ENCODE assay signal across 13 mouse cellular contexts in the genomic region with DNA sequence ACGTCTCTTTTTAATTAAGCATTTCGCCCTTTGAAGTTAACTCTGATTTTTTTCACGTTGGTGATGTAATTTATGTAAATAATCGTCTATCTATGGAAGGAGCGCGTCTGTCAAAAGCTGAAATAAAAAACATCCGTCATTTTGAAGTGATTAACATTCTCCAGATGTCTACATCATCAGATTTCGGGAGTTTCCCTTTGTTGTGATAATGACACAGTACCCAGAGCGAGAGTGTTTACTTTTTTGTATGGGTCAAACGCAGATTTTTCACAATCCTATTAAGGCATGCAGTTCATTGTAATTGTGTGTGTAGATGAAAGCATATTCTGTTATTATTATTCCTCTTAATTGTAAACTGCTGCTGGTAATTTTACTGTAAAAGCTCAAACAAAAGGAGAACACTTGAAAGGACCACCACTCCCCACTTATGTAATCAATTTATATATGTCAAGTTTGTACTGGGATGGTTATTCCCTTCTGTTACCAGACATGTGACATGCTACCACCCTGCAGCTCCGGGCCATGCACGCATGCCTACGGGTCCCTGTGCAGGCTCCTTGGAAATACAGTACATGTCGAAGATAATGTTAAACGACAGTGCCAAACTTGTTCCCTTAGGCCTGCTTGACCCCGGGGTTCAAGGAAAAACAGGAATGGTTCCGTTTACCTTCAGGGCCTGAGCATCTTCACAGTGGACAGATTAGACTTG. TPM values are rescaled to one million over a fixed set of nuclear protein-coding genes. Genes with fewer than 3 reads are reported as not detected.
DNase-seq lines count a peak whose midpoint lies in the region; ATAC-seq lines count a peak whose summit lies in the region.
"Had no signal": no experiment of that assay in that cellular context is flagged by ENCODE, and none has a peak within 500 bp of the region (broad histone marks: within the 10 kb centered on the region; RNA-seq: fewer than 3 reads in every experiment).

No protein-coding gene starts in this region.

- no peak overlapping the region for H3K4me2 ChIP-seq in neural tube, embryonic 13.5 days
- no peak overlapping the region for H3K4me2 ChIP-seq in embryonic facial prominence, embryonic 15.5 days (replicated peaks)
- H3K4me2 ChIP-seq in hindbrain, embryonic 16.5 days (ENCODE audit: low read length), result no peak overlapping the region
- H3K4me2 ChIP-seq: heart, embryonic 13.5 days; liver, embryonic 11.5 days; stomach, embryonic 15.5 days had no signal

- peaks cover 31% of the 10 kb centered on the region for H3K4me1 ChIP-seq in neural tube, embryonic 13.5 days (replicated peaks)
- peaks cover 19% of the 10 kb centered on the region for H3K4me1 ChIP-seq in embryonic facial prominence, embryonic 15.5 days
- H3K4me1 ChIP-seq in hindbrain, embryonic 16.5 days (ENCODE audit: control insufficient read depth, insufficient read depth, low read depth, low read length), result no peaks in the 10 kb centered on the region; the same call in 1 of the 2 replicates

- no peaks in the 10 kb centered on the region for H3K9me3 ChIP-seq in neural tube, embryonic 13.5 days
- no peaks in the 10 kb centered on the region for H3K9me3 ChIP-seq in embryonic facial prominence, embryonic 15.5 days (replicated peaks)
- no peaks in the 10 kb centered on the region for H3K9me3 ChIP-seq in hindbrain, embryonic 16.5 days (ENCODE audit: control insufficient read depth, low read length)
- H3K9me3 ChIP-seq: heart, embryonic 13.5 days; stomach, embryonic 15.5 days had no signal

- H3K4me3 ChIP-seq in neural tube, embryonic 13.5 days, result no peak overlapping the region
- no peak overlapping the region for H3K4me3 ChIP-seq in embryonic facial prominence, embryonic 15.5 days (replicated peaks)
- H3K4me3 ChIP-seq in hindbrain, embryonic 16.5 days (ENCODE audit: low read length), result no peak overlapping the region
- H3K4me3 ChIP-seq: heart, embryonic 13.5 days; stomach, embryonic 15.5 days had no signal

- H3K36me3 ChIP-seq in neural tube, embryonic 13.5 days, result no peaks in the 10 kb centered on the region
- H3K36me3 ChIP-seq in embryonic facial prominence, embryonic 15.5 days, result no peaks in the 10 kb centered on the region
- no peaks in the 10 kb centered on the region for H3K36me3 ChIP-seq in hindbrain, embryonic 16.5 days (ENCODE audit: control insufficient read depth, insufficient read depth, low read length)
- H3K36me3 ChIP-seq: heart, embryonic 13.5 days; stomach, embryonic 15.5 days had no signal

- H3K9ac ChIP-seq in neural tube, embryonic 13.5 days, result no peak overlapping the region
- H3K9ac ChIP-seq in embryonic facial prominence, embryonic 15.5 days, result no peak overlapping the region
- H3K9ac ChIP-seq in hindbrain, embryonic 16.5 days (ENCODE audit: low read depth, low read length), result no peak overlapping the region; the same call in 1 of the 2 replicates
- H3K9ac ChIP-seq: heart, embryonic 13.5 days; stomach, embryonic 15.5 days had no signal

- WGBS in neural tube, embryonic 13.5 days, result 49% methylated on average over 17 of the region's 17 CpGs
- WGBS in embryonic facial prominence, embryonic 15.5 days, result 15% methylated on average over 17 of the region's 17 CpGs
- 32% methylated on average over 17 of the region's 17 CpGs for WGBS in hindbrain, embryonic 16.5 days

- no peak overlapping the region for H3K27ac ChIP-seq in neural tube, embryonic 13.5 days (replicated peaks)
- H3K27ac ChIP-seq in embryonic facial prominence, embryonic 15.5 days (replicated peaks), result no peak overlapping the region
- H3K27ac ChIP-seq in hindbrain, embryonic 16.5 days (ENCODE audit: low read depth, low read length), result no peak overlapping the region
- H3K27ac ChIP-seq: heart, embryonic 13.5 days; stomach, embryonic 15.5 days had no signal

- peaks cover 24% of the 10 kb centered on the region for H3K27me3 ChIP-seq in neural tube, embryonic 13.5 days
- H3K27me3 ChIP-seq in embryonic facial prominence, embryonic 15.5 days, result peaks cover 22% of the 10 kb centered on the region
- no peaks in the 10 kb centered on the region; the same call in 1 of the 2 replicates for H3K27me3 ChIP-seq in hindbrain, embryonic 16.5 days (replicated peaks; ENCODE audit: control insufficient read depth, insufficient read depth, low read length)

- DNase-seq in neural tube, embryonic 10.5 days (ENCODE audit: extremely low spot score, low spot score), result no peak
- DNase-seq in retina, embryonic 14.5 days (ENCODE audit: low spot score), result peak; percentile 61
- DNase-seq in cerebellum, postnatal 10 days, result no peak
- no peak for DNase-seq in lung, postnatal 25 days (ENCODE audit: low spot score)
- DNase-seq in ovary, postnatal 10 days (ENCODE audit: low spot score), result no peak
- DNase-seq: gastrocnemius, postnatal 36 days; thymus, postnatal 4 days had no signal

- 0 out of 2 replicates have a peak, but pooled peaks have one; percentile 37 for ATAC-seq in neural tube, embryonic 13.5 days (ENCODE audit: low read depth)
- peak; percentile 34; the same call in 1 of the 2 replicates for ATAC-seq in embryonic facial prominence, embryonic 15.5 days (ENCODE audit: insufficient number of reproducible peaks, low FRiP score, low TSS enrichment, low read depth)
- peak; percentile 48; the same call in 1 of the 2 replicates for ATAC-seq in hindbrain, embryonic 16.5 days

RNA-seq across cellular contexts. Expression of gene Cryz, which starts 46.0 kb away (rescaled TPM):
- polyA plus RNA-seq in neural tube, embryonic 13.5 days (2015; fragmentation: Nextera tagmentation; extraction: Ambion mirVana), result 9.7 and 11.3 TPM in 2 replicates
- polyA plus RNA-seq in embryonic facial prominence, embryonic 15.5 days (2015; fragmentation: Nextera tagmentation; extraction: Ambion mirVana), result 14.3 and 15.0 TPM in 2 replicates
- 10.7 and 11.9 TPM in 2 replicates for polyA plus RNA-seq in hindbrain, embryonic 16.5 days (2015; fragmentation: Nextera tagmentation; extraction: Ambion mirVana)

RNA-seq across cellular contexts. Expression of gene Tyw3, which starts 46.4 kb away (rescaled TPM):
- polyA plus RNA-seq in neural tube, embryonic 13.5 days (2015; fragmentation: Nextera tagmentation; extraction: Ambion mirVana), result 8.6 and 14.6 TPM in 2 replicates
- 11.9 and 12.9 TPM in 2 replicates for polyA plus RNA-seq in embryonic facial prominence, embryonic 15.5 days (2015; fragmentation: Nextera tagmentation; extraction: Ambion mirVana)
- 10.7 and 17.0 TPM in 2 replicates for polyA plus RNA-seq in hindbrain, embryonic 16.5 days (2015; fragmentation: Nextera tagmentation; extraction: Ambion mirVana)
